Mouse (Mus musculus) macrophage (primary cell): ENCODE data around the gene Ttll9. TPM values are rescaled to one million over a fixed set of nuclear protein-coding genes. Genes with fewer than 3 reads are reported as not detected.

ENCODE experiments used
- H3K27ac ChIP-seq: fragments of 350-480 bp; formaldehyde crosslinking; 2 replicates; pipeline ENCODE4 v1.9.0; 2021
- H3K36me3 ChIP-seq: fragments of 350-480 bp; formaldehyde crosslinking; 2 replicates; pipeline ENCODE4 v1.9.0; 2021; ENCODE audit errors: inconsistent target
- H3K4me3 ChIP-seq: fragments of 350-480 bp; formaldehyde crosslinking; 2 replicates; pipeline ENCODE4 v1.9.0; 2021; ENCODE audit errors: inconsistent target
- H3K79me2 ChIP-seq: fragments of 350-480 bp; formaldehyde crosslinking; 2 replicates; pipeline ENCODE4 v1.9.0; 2021; ENCODE audit errors: inconsistent target
- WGBS: methylation state at CpG from one replicate; pipeline ENCODE4 v1.1.7; 2026; ENCODE audit warnings: inconsistent platforms; ENCODE audit not compliant: missing documents; 5-methylcytosine and 5-hydroxymethylcytosine counted together
- polyA plus RNA-seq: library from polyadenylated mRNA; stranded (reverse); fragments of 250-400 nt; gene quantifications from 3 replicates; pipeline ENCODE4 v1.2.4, GENCODE M21; 2018; ENCODE audit warnings: inconsistent platforms

The Ttll9 gene
- polyA plus RNA-seq, 1 experiment from 2014 or later, result not detected

DNA sequence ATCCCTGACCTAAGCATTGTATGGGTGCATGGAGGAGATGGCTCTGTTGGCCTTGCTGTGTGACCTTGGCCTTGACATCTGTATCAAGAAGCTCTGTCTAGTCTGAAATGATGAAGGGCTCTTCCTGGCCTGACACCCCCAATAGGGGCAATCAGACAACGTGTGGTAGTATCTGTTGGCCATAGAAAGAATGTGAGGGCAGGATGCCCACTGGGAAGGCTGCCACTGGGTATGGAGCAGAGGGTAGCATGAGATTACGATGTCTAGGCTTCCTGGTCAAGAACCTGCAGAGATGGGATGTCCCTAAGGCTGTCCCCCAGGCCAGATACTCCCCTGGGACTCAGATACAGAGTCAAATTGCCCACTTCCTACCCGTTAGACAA, 33.3 kb upstream of the Ttll9 start:
- H3K79me2 ChIP-seq, result no peaks in the 10 kb centered on the region
- H3K4me3 ChIP-seq, result no peak overlapping the region
- 98% methylated on average over 3 of the region's 3 CpGs for WGBS
- H3K36me3 ChIP-seq, result no peaks in the 10 kb centered on the region
- peak overlapping the region; percentile 93; the same call in 1 of the 2 replicates for H3K27ac ChIP-seq

DNA sequence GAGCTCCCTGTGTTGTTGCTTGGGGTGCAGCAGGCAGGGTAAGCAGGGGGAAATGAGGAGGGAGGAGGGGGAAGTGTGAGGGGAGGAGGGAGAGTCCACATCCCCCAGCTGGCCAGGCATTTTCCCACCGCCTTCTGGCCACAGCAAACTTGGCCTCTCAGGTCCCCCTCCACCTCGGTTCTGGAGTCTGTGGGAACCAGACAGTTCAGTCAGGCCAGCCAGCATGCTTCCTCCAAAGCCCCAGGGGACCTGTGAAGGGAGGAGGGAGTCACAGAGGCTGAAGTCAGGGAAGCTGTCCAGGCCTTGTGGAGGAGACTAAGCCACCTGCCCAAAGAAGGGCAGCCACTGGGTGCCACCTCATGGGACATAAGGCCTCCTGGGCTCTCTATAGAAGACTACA, 32.0 kb upstream of the Ttll9 start:
- Histone ChIP-seq H3K27ac (no peak overlapping the region), H3K4me3 (no peak overlapping the region), H3K79me2 (no peaks in the 10 kb centered on the region), H3K36me3 (no peaks in the 10 kb centered on the region)
- WGBS, result 56% methylated on average over 2 of the region's 2 CpGs

DNA sequence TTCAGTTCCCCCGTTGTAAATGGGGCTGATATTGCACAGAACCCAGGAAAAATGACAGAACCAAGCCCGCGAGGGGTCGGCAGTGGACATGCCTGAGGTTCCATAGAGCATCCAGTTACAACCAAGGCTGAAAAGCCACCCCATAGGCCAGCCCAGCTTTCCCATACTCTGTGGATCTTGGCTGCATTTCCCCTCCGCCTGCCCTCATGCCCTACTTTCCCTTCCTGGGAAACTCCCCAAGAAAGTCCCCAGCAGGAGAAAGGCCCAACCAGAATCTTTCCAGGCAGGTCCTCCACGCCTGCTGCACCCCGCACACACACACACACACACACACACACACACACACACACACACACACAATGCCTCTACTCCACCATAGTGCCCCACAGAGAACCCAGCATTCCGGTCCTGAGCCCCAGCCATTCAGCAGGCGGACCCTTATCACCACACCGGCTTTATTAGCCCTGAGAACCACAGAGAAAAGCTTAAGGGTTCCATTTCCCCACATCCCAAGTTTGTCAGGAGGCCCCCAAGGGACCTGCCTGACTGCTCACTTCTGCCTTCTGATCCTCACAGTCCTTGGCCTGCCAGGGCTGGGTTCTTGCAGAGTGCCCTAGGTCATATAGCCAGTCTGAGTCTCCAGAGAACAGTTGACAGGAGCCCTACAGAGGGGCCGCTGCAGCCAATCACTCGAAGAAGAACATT, 30.7 kb upstream of the Ttll9 start:
- no peaks in the 10 kb centered on the region for H3K79me2 ChIP-seq
- H3K27ac ChIP-seq, result no peak overlapping the region
- H3K4me3 ChIP-seq, result no peak overlapping the region
- 97% methylated on average over 12 of the region's 12 CpGs for WGBS
- H3K36me3 ChIP-seq, result no peaks in the 10 kb centered on the region

DNA sequence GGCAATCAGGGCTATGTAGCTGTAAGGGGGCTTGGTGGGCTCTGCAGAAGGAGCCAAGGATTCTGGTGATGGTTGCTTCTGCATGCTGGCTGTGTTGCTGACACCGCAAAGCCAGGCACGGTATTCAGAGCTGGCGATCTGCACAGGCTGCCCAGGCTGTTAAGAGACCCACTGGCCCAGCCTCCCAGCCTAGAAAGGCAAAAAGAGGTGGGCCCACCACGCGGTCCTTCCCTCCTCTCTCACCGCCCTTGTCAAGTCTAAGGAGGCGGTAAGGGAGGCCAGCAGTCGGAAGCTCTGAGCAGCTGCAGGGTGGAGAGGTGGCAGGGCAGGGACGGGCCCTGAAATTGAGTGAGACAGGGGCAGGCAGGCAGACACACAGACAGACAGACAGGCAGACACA, 29.2 kb upstream of the Ttll9 start, which contains the start of gene Foxs1:
Foxs1 (minus strand) TSS at position 161 of the 400 bp plus-strand sequence.
- Histone ChIP-seq H3K79me2 (no peaks in the 10 kb centered on the region), H3K27ac (no peak within 1 kb of the TSS), H3K4me3 (no peak within 1 kb of the TSS), H3K36me3 (no peaks in the 10 kb centered on the region)
- WGBS, result 42% methylated on average over 9 of the region's 9 CpGs

DNA sequence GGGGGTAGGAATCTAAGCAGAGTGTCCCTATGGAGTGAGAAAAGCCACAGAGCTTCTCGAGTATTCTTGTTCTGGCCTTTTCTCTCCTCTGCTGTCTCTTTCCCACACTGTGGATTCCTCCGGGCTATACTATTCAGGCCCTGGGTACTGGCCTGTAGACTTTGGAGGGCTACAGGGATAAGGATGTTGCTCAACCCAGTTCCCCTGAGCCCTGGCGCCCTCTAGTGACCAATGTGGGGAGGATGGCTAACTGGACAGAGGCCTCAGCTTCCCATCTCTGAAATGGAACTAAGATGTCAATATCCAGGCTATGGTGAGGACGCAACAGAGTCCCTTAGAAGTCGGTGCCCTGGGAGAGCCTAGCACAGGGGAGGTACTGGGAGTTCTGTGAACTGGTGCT, 28.7 kb upstream of the Ttll9 start:
- H3K79me2 ChIP-seq, result no peaks in the 10 kb centered on the region
- WGBS, result 28% methylated on average over 5 of the region's 5 CpGs
- H3K36me3 ChIP-seq, result no peaks in the 10 kb centered on the region
- H3K4me3 ChIP-seq, result no peak overlapping the region
- no peak overlapping the region for H3K27ac ChIP-seq

DNA sequence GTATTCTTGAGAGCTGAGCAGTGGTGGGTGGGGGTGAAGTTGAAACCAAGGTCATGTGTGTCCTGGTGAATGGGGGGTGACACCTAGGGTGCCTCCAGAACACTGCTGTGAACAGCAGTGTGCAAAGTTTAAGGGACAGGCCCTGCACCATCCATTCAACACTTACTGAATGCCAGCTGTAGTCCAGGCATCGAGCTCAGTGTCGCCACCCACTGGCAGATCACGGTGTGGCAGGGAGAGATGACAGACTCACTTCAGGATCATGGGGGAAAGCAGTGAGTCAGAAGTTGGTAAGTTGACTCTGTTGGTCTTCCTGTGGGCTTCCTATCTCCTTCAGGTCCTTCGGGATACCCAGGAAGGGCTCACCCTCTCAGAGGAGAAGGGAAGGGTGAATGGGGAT, 22.4 kb upstream of the Ttll9 start:
- H3K4me3 ChIP-seq, result no peak overlapping the region
- H3K79me2 ChIP-seq, result no peaks in the 10 kb centered on the region
- no peak overlapping the region for H3K27ac ChIP-seq
- WGBS, result 4% methylated on average over 4 of the region's 4 CpGs
- no peaks in the 10 kb centered on the region for H3K36me3 ChIP-seq

DNA sequence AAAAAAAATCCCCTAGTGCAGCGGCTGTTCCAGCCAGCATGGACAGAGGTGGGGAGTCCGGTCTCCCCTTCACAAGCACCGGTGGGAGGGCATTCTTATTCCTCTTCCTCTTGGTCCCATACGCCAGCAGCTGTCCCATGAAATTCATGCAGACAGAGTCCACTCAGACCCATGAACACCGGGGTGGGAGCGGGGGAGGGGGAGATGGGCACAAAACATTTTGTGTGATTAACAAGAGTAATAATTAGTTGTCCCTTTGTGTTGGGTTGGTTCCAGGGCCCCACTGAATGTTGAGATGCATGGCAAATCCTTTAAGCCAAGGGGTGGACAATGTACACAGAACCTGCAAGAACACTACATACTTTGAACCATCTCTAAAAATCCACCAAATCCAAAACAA, 21.2 kb upstream of the Ttll9 start:
- Histone ChIP-seq H3K27ac (no peak overlapping the region), H3K36me3 (no peaks in the 10 kb centered on the region), H3K79me2 (no peaks in the 10 kb centered on the region), H3K4me3 (no peak overlapping the region)
- WGBS, result 83% methylated on average over 6 of the region's 6 CpGs

DNA sequence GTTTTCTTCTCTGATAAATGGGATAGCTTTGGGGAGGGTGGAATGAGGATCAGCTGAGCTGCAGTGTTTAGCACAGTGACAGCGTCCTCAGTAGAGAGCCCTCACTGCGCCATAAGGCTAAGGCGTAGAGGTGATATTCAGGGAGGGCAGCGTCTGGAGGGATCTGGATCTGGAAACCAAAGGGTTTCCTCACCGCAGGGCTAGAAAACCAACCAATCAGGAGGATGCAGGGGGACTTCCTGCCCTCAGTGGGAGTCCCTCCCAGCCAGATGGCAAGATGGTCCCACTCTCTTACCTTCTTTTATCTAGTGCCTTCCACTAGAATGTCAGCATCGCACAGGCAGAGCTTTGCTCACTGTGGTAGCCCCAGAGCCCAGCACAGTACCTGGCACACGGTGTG, 20.5 kb upstream of the Ttll9 start:
- H3K27ac ChIP-seq, result no peak overlapping the region
- H3K79me2 ChIP-seq, result no peaks in the 10 kb centered on the region
- 31% methylated on average over 7 of the region's 7 CpGs for WGBS
- no peak overlapping the region for H3K4me3 ChIP-seq
- H3K36me3 ChIP-seq, result no peaks in the 10 kb centered on the region

DNA sequence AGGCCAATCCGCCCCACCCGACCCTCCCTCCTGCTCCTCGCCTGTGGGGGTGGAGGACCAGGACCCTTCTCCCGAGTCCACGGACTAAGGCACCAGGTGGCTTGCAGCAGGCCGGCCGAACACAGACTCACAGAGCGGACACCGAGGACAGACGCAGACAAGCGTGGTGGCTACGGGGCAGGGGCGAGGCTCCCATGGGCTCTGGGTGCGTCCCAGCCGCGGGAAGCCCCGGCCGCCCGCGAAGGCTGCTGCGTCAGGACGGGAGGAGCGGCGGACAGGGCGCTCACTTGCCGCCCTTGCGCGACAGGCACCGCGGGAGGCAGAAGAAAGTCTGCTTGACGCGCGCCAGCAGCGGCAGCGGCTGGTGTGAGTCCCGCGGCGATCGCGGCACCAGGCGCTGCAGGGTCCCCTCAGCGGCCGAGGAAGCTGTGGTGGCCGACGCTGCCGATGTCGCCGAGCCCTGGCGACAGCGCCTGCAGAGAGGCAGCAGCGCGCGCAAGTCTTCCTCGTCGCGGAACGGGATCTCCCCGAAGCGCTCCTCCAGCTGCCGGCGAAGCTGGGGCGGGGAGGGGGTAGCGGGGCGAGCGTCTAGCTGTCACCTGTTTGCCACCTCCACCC, 19.3 kb upstream of the Ttll9 start:
- Histone ChIP-seq H3K79me2 (no peaks in the 10 kb centered on the region), H3K4me3 (no peak overlapping the region), H3K27ac (no peak overlapping the region), H3K36me3 (no peaks in the 10 kb centered on the region)
- 2% methylated on average over 58 of the region's 65 CpGs for WGBS

DNA sequence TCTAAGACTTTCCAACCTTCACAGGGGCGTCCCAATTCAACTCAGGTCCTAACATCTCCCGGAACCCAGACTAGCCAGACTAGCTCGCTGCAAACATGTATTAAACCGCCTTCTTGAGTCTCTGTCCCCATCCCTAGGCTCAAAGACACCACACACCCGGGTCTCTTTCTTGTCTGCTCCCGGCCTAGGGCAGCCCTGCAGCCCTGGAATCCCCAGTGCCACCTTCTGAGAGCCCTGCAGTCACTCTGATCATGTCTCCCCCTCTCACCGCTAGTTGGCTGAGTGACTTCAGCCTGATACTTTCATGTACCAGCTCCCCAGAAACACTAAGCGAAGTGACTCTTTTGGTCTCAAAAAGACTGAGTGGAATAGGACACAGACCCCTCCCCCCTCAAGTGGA, 18.7 kb upstream of the Ttll9 start:
- 13% methylated on average over 8 of the region's 8 CpGs for WGBS
- H3K36me3 ChIP-seq, result no peaks in the 10 kb centered on the region
- H3K27ac ChIP-seq, result no peak overlapping the region
- H3K4me3 ChIP-seq, result no peak overlapping the region
- no peaks in the 10 kb centered on the region for H3K79me2 ChIP-seq

DNA sequence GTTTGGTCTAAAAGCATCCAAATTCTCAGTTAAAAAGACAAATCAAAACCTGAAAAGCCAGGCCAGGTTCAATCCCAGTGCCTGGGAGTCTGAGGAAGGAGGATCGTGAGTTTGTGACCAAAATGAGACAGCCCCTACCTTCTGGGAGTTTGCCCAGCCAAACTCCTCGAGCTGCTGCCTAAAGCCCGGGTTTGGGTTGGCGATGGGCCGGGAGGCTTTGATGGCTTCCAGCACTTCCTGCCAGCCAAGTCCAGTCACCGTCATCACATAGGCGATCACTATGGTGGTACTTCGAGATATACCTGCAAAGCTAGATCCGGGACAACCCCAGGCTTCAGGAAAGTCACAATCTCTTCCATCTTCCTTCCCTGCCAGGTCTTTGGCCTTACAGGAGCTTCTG, 18.3 kb upstream of the Ttll9 start:
- no peaks in the 10 kb centered on the region for H3K79me2 ChIP-seq
- WGBS, result 56% methylated on average over 9 of the region's 9 CpGs
- H3K36me3 ChIP-seq, result no peaks in the 10 kb centered on the region
- H3K4me3 ChIP-seq, result no peak overlapping the region
- H3K27ac ChIP-seq, result no peak overlapping the region

DNA sequence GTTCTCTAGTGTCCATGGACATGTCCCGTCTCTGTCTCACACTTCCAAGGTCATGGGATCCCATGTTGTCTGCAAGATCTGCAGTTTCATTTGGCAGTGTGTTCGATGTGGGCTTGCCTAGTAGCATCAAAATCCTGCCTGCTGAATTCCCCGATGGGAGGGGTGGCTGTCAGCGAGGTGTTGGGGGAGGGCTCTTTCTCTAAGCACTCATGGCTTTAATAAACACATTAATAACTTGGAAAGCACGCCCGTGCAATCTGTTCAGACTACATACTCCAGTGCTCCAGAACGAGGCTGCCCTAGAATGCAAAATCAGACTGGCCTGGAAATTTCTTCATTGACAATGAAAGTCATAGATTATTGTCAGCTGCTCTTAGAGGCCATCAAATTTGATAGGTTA, 15.2 kb upstream of the Ttll9 start:
- Histone ChIP-seq H3K36me3 (no peaks in the 10 kb centered on the region), H3K27ac (no peak overlapping the region), H3K4me3 (no peak overlapping the region), H3K79me2 (no peaks in the 10 kb centered on the region)
- 70% methylated on average over 7 of the region's 7 CpGs for WGBS

DNA sequence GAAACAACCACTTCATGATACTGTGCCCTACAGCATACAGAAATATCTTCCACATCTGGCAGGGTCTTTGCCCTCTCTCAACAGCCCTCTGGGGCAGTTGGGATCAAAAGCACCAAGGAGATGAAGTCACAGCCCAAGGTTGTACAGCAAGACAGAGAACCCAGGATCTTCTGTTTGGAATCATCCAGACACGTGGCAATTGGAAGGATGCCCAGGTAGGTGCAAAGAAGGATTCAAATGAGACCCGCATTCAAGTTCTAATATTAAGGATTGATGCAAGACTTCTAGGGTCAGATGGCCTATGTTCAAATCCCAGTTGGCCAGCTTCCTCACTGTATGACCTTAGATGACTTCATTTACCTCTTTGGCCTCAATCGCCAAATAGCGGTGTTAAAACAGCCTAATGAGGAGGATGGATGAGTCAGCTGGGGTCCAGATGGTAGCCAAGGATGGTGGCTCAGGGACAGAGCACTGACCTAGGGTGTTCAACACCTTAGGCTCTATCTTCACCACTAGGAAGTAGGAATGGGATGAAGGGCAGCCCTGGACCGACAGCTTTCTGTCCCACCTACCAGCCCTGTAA, 13.8 kb upstream of the Ttll9 start:
- Histone ChIP-seq H3K36me3 (no peaks in the 10 kb centered on the region), H3K79me2 (no peaks in the 10 kb centered on the region), H3K4me3 (no peak overlapping the region), H3K27ac (no peak overlapping the region)
- WGBS, result 86% methylated on average over 5 of the region's 5 CpGs

DNA sequence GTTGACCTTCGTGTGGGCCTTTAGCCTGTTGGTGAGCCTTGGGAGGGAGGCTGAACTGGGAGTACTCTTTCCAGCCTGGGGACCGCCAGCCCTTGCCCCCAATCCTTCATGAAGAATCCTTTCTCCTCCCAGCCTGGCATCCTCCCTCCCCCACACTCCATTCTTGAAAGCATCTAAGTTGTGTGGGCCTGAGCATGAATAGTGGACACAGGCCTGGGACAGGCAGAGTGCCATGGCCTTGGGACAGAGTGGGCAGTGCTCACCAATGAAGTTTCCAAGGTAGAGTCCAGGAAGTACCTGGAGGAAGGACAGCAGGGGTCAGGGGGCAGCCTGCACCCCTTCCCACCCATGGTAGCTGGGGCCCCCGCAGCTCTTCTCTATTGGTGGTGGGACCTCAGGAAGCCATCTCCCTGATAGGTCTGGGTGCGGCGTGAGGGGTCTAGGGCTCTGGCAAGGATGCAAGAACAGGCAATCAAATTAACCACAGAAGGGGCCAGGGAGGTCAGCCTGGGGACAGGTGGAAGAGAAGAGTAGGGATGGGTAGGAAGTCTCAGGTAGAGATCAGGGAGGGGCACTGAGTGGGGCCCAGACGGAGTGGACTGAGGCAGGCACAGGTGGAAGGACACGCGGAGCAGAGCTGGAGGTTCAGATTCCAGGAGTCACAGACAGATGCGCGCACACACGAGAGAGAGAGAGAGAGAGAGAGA, 11.8 kb upstream of the Ttll9 start:
- WGBS, result 67% methylated on average over 6 of the region's 11 CpGs
- Histone ChIP-seq H3K27ac (no peak overlapping the region), H3K36me3 (no peaks in the 10 kb centered on the region), H3K4me3 (no peak overlapping the region), H3K79me2 (no peaks in the 10 kb centered on the region)
